Mouse (Mus musculus) heart, postnatal 0 days (tissue): ENCODE data around the gene March7. TPM values are rescaled to one million over a fixed set of nuclear protein-coding genes. Genes with fewer than 3 reads are reported as not detected.

ENCODE experiments used
- ATAC-seq: fragments of 200-750 bp; cut with Nextera tagmentation; 2 replicates; pipeline ENCODE4 v1.8.0; 2017; ENCODE audit warnings: low read depth, moderate number of reproducible peaks, moderate library complexity; ENCODE audit not compliant: insufficient read depth
- DNase-seq: peaks from one replicate; pipeline ENCODE4 v3.0.0-alpha.2; 2016; ENCODE audit warnings: low spot score
- H3K27ac ChIP-seq: fragments of 300-500 bp; sonication (generic); 2 replicates; pipeline ENCODE4 v1.5.1; 2014; ENCODE audit warnings: low read depth, mild to moderate bottlenecking
- H3K27me3 ChIP-seq: fragments of 300-500 bp; sonication (generic); 2 replicates; pipeline ENCODE4 v1.6.1; 2014; ENCODE audit warnings: low read length, mixed read lengths; ENCODE audit not compliant: control insufficient read depth, insufficient read depth
- H3K36me3 ChIP-seq: fragments of 300-500 bp; sonication (generic); replicated peaks from 2 replicates; pipeline ENCODE4 v1.6.1; 2014; ENCODE audit warnings: low read length, mixed read lengths; ENCODE audit not compliant: control insufficient read depth, insufficient read depth
- H3K4me1 ChIP-seq: fragments of 300-500 bp; sonication (generic); 2 replicates; pipeline ENCODE4 v1.6.1; 2014; ENCODE audit warnings: antibody characterized with exemption; ENCODE audit not compliant: control insufficient read depth, insufficient read depth
- H3K4me2 ChIP-seq: fragments of 300-500 bp; sonication (generic); 2 replicates; pipeline ENCODE4 v1.6.1; 2014; ENCODE audit warnings: low read depth, mild to moderate bottlenecking, low read length, moderate library complexity
- H3K4me3 ChIP-seq: fragments of 300-500 bp; sonication (generic); 2 replicates; pipeline ENCODE4 v1.5.1; 2014; ENCODE audit warnings: low read depth, low read length
- H3K9ac ChIP-seq: fragments of 300-500 bp; sonication (generic); replicated peaks from 2 replicates; pipeline ENCODE4 v1.6.1; 2014; ENCODE audit warnings: low read depth, low read length, mixed read lengths
- H3K9me3 ChIP-seq: fragments of 300-500 bp; sonication (generic); replicated peaks from 2 replicates; pipeline ENCODE4 v1.6.1; 2016; ENCODE audit warnings: low read length; ENCODE audit not compliant: control insufficient read depth
- CTCF ChIP-seq: IDR thresholded peaks from 2 replicates; pipeline ENCODE4 v1.5.1; 2016; ENCODE audit warnings: antibody characterized with exemption, control low read depth, low read depth
- EP300 ChIP-seq: IDR thresholded peaks from 2 replicates; pipeline ENCODE4 v1.6.1; 2016; ENCODE audit warnings: antibody characterized with exemption, low read depth
- WGBS: fragments of 180-500 bp; shearing (Covaris S2); extraction: QIAGEN DNeasy Blood & Tissue Kit; methylation state at CpG from one replicate; pipeline ENCODE4 v1.1.7; 2014; 5-methylcytosine and 5-hydroxymethylcytosine counted together
- polyA plus RNA-seq: library from polyadenylated mRNA; unstranded; fragments of >200 nt; fragmentation: Nextera tagmentation; extraction: Ambion mirVana; gene quantifications from 2 replicates; pipeline ENCODE4 v1.2.1, GENCODE M21; 2015
- total RNA-seq: library from RNA; depleted of rRNA; stranded (reverse); fragments of >200 nt; gene quantifications from 2 replicates; pipeline ENCODE4 v1.2.3, GENCODE M21; 2014; ENCODE audit warnings: low replicate concordance

March7 gene
- total and polyA plus RNA-seq, 2 experiments from 2014 or later, result 43.5 to 61.5 TPM

- no peaks in the 10 kb centered on the region for H3K4me1 ChIP-seq
- no peaks in the 10 kb centered on the region for H3K9me3 ChIP-seq
- no peak for TF ChIP-seq CTCF
- DNase-seq (no peak), ATAC-seq (no peak)
- H3K4me3 ChIP-seq, result no peak overlapping the region
- no peaks in the 10 kb centered on the region for H3K27me3 ChIP-seq
- H3K9ac ChIP-seq, result no peak overlapping the region
- no peak overlapping the region for H3K4me2 ChIP-seq
- H3K27ac ChIP-seq, result no peak overlapping the region
- 66% methylated on average over 2 of the region's 2 CpGs for WGBS
- H3K36me3 ChIP-seq, result peaks cover 42% of the 10 kb centered on the region
These were observed 20.7 kb downstream of the March7 start for GRCm38 (mm10) chr2:60230361-60230760.

DNA sequence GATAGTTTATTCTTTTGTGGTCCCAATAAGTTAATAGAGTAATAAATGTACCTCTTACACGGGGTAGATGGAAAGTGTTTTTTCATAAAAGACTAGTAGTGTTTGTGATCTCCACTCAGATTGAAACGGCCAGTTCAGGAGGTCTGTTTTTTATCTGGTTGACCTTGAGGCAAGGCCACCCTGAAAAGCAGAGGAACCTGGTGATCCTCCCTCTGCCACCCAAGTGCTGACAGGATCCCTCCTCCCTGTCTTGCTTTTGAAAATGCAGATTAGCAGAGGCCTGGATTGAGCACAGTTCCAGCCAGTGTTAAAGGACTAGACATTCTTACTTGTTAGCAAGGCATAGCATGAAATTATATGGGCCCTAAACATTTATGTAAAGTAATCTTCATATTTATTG lies 23.5 kb downstream of the March7 start:
- ATAC-seq (peak; percentile 89), DNase-seq (peak; percentile 73)
- no peaks in the 10 kb centered on the region for H3K27me3 ChIP-seq
- peaks cover 68% of the 10 kb centered on the region for H3K36me3 ChIP-seq
- WGBS, result 19% methylated on average over 2 of the region's 2 CpGs
- no peak overlapping the region for H3K9ac ChIP-seq
- H3K4me3 ChIP-seq, result no peak overlapping the region
- H3K4me2 ChIP-seq, result peak overlapping the region; percentile 6; the same call in 1 of the 2 replicates
- H3K27ac ChIP-seq, result peak overlapping the region; percentile 87
- no peaks in the 10 kb centered on the region; the same call in 1 of the 2 replicates for H3K4me1 ChIP-seq
- no peaks in the 10 kb centered on the region for H3K9me3 ChIP-seq
- TF ChIP-seq EP300 (0 out of 2 replicates have a peak, but pooled peaks have one; percentile 40), CTCF (no peak)

DNA sequence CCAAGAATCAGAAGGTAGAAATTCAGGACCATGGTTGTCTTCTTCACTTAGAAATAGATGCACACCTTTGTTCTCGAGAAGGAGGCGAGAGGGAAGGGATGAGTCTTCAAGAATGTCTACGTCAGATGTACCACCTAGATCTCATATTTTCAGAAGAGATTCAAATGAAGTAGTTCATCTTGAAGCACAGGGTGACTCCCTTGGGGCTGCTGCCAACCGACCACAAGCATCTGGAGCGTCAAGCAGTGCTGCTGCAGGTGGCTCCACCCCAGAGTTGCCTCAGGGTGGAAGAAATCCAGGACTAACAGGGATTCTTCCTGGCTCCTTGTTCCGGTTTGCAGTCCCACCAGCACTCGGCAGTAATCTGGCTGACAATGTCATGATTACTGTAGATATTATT lies 24.8 kb downstream of the March7 start:
- no peaks in the 10 kb centered on the region for H3K9me3 ChIP-seq
- no peak for ATAC-seq

GRCm38 (mm10) chr2:60252782-60253181 lies 43.1 kb downstream of the March7 start:
- ATAC-seq, result no peak

More for the DNA sequence above, 24.8 kb downstream of the March7 start:
- Histone ChIP-seq H3K4me2 (no peak overlapping the region), H3K9ac (no peak overlapping the region), H3K27me3 (no peaks in the 10 kb centered on the region), H3K4me1 (no peaks in the 10 kb centered on the region; the same call in 1 of the 2 replicates), H3K27ac (no peak overlapping the region), H3K4me3 (no peak overlapping the region), H3K36me3 (peaks cover 73% of the 10 kb centered on the region)
- DNase-seq, result no peak
- 65% methylated on average over 7 of the region's 7 CpGs for WGBS
- TF ChIP-seq CTCF (no peak), EP300 (no peak)

DNA sequence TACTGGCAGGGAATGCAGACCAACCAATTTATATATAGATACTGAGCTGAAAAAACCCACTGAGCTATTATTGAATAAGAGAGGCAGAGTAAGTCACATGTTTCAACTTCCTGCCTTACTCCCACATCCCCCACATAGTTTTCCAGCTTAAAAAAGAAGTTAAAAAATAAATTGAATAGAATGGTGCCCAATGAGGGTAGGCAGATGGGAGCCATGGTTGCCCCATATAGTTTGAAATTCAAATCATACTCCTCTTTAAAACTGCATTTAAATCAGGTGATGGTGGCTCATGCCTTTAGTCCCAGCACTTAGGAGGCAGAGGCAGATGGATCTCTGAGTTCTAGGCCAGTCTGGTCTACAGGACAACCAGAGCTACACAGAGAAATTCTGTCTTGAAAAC lies 43.8 kb downstream of the March7 start:
- H3K27ac ChIP-seq, result no peak overlapping the region
- H3K4me3 ChIP-seq, result no peak overlapping the region
- ATAC-seq (no peak), DNase-seq (no peak)
- no peak overlapping the region for H3K4me2 ChIP-seq
- no peak overlapping the region for H3K9ac ChIP-seq
- TF ChIP-seq CTCF (no peak), EP300 (no peak)
- peaks cover 21% of the 10 kb centered on the region for H3K36me3 ChIP-seq
- 0 out of 2 replicates have a peak, but pooled peaks cover 3% of the 10 kb centered on the region for H3K9me3 ChIP-seq
- no peaks in the 10 kb centered on the region for H3K4me1 ChIP-seq
- H3K27me3 ChIP-seq, result no peaks in the 10 kb centered on the region

More at GRCm38 (mm10) chr2:60252782-60253181, 43.1 kb downstream of the March7 start:
- H3K4me1 ChIP-seq, result no peaks in the 10 kb centered on the region
- TF ChIP-seq EP300 (no peak), CTCF (no peak)
- no peak overlapping the region for H3K9ac ChIP-seq
- no peak for DNase-seq
- H3K4me3 ChIP-seq, result no peak overlapping the region
- no peaks in the 10 kb centered on the region for H3K27me3 ChIP-seq
- 0 out of 2 replicates have a peak, but pooled peaks cover 3% of the 10 kb centered on the region for H3K9me3 ChIP-seq
- H3K27ac ChIP-seq, result no peak overlapping the region
- H3K36me3 ChIP-seq, result peaks cover 21% of the 10 kb centered on the region
- H3K4me2 ChIP-seq, result no peak overlapping the region
- WGBS, result 69% methylated on average over 4 of the region's 4 CpGs

- WGBS, result 53% methylated on average over 2 of the region's 2 CpGs
- Histone ChIP-seq H3K36me3 (no peaks in the 10 kb centered on the region), H3K9me3 (0 out of 2 replicates have a peak, but pooled peaks cover 3% of the 10 kb centered on the region), H3K27ac (no peak overlapping the region), H3K9ac (no peak overlapping the region), H3K4me2 (no peak overlapping the region), H3K27me3 (no peaks in the 10 kb centered on the region), H3K4me1 (no peaks in the 10 kb centered on the region), H3K4me3 (no peak overlapping the region)
- ATAC-seq, result no peak
- DNase-seq, result no peak
- no peak for TF ChIP-seq CTCF
- no peak for TF ChIP-seq EP300
These were observed 47.1 kb downstream of the March7 start for GRCm38 (mm10) chr2:60256751-60257150.
